Mouse (Mus musculus): Measurements from ENCODE around the gene Cct8. TPM values are rescaled to one million over a fixed set of nuclear protein-coding genes. Genes with fewer than 3 reads are reported as not detected.

Gene Cct8
- polyA plus RNA-seq (2012; rRNA removed) (61.7 and 108 TPM in 2 replicates), polyA plus RNA-seq (2014; fragmentation: Nextera tagmentation; extraction: Ambion mirVana) (248 and 259 TPM in 2 replicates)

- WGBS (ENCODE audit: insufficient replicate concordance), result under 1% methylated on average over 44 of the region's 48 CpGs
- ATAC-seq (ENCODE audit: insufficient read depth), result peak; percentile 93
Observed at GRCm38 (mm10) chr16:87495716-87496447, at the start of gene Cct8. Gene Cct8, minus strand, starts transcription at chr16:87495873.

GRCm38 (mm10) chr16:87528755-87529154 lies 33.1 kb upstream of the Cct8 start:
- Histone ChIP-seq H3K36me3 (replicated peaks; ENCODE audit: control insufficient read depth, insufficient read depth, low read depth) (no peaks in the 10 kb centered on the region), H3K4me2 (ENCODE audit: low read depth) (no peak overlapping the region), H3K9ac (replicated peaks) (no peak overlapping the region), H3K4me1 (replicated peaks; ENCODE audit: control insufficient read depth in 2 of 2, insufficient read depth in 2 of 2, low read length in 1 of 2) (no peaks in the 10 kb centered on the region; a peak in 1 of 4 replicates), H3K27me3 (ENCODE audit: control insufficient read depth, insufficient read depth, low read length) (no peaks in the 10 kb centered on the region), H3K9me3 (ENCODE audit: control insufficient read depth, low read length) (no peaks in the 10 kb centered on the region), H3K27ac (no peak overlapping the region), H3K4me3 (ENCODE audit: insufficient read depth in 1 of 2, low read depth in 2 of 2, low read length in 2 of 2) (no peak overlapping the region)
- WGBS (ENCODE audit: insufficient replicate concordance), result 55% methylated on average over 10 of the region's 10 CpGs
- DNase-seq (ENCODE audit: low read depth in 3 of 3, low spot score in 3 of 3) (no peak), ATAC-seq (ENCODE audit: insufficient read depth) (no peak)
- TF ChIP-seq EP300 (IDR thresholded peaks at IDR 0.05; ENCODE audit: low read depth) (no peak), CTCF (IDR thresholded peaks at IDR 0.05; ENCODE audit: low read depth) (no peak)

More at GRCm38 (mm10) chr16:87495716-87496447, at the start of gene Cct8:
- Histone ChIP-seq H3K27ac (peak within 1 kb of the TSS; percentile 69), H3K4me3 (ENCODE audit: insufficient read depth in 1 of 2, low read depth in 2 of 2, low read length in 2 of 2) (peak within 1 kb of the TSS; percentile 95 to 96), H3K27me3 (ENCODE audit: control insufficient read depth, insufficient read depth, low read length) (no peaks in the 10 kb centered on the region), H3K4me1 (replicated peaks; ENCODE audit: control insufficient read depth in 2 of 2, insufficient read depth in 2 of 2, low read length in 1 of 2) (peaks cover 6 to 26% of the 10 kb centered on the region in 2 experiments), H3K9ac (replicated peaks) (peak within 1 kb of the TSS; percentile 98), H3K4me2 (ENCODE audit: low read depth) (peak within 1 kb of the TSS; percentile 95), H3K9me3 (ENCODE audit: control insufficient read depth, low read length) (no peaks in the 10 kb centered on the region), H3K36me3 (replicated peaks; ENCODE audit: control insufficient read depth, insufficient read depth, low read depth) (peaks cover 24% of the 10 kb centered on the region)
- peak; percentile 94 to 97 (median 96) for DNase-seq (ENCODE audit: low read depth in 3 of 3, low spot score in 3 of 3)
- TF ChIP-seq CTCF (IDR thresholded peaks at IDR 0.05; ENCODE audit: low read depth) (no peak), EP300 (IDR thresholded peaks at IDR 0.05; ENCODE audit: low read depth) (peak; percentile 83)

GRCm38 (mm10) chr16:87527553-87528249 lies 32.0 kb upstream of the Cct8 start:
- Histone ChIP-seq H3K9me3 (ENCODE audit: control insufficient read depth, low read length) (no peaks in the 10 kb centered on the region), H3K36me3 (replicated peaks; ENCODE audit: control insufficient read depth, insufficient read depth, low read depth) (no peaks in the 10 kb centered on the region), H3K4me2 (ENCODE audit: low read depth) (no peak overlapping the region), H3K4me1 (replicated peaks; ENCODE audit: control insufficient read depth in 2 of 2, insufficient read depth in 2 of 2, low read length in 1 of 2) (no peaks in the 10 kb centered on the region; a peak in 1 of 4 replicates), H3K27ac (no peak overlapping the region), H3K4me3 (ENCODE audit: insufficient read depth in 1 of 2, low read depth in 2 of 2, low read length in 2 of 2) (no peak overlapping the region), H3K9ac (replicated peaks) (no peak overlapping the region), H3K27me3 (ENCODE audit: control insufficient read depth, insufficient read depth, low read length) (no peaks in the 10 kb centered on the region)
- WGBS (ENCODE audit: insufficient replicate concordance), result 57% methylated on average over 8 of the region's 8 CpGs
- DNase-seq (ENCODE audit: low read depth in 3 of 3, low spot score in 3 of 3) (no peak), ATAC-seq (ENCODE audit: insufficient read depth) (no peak)
- TF ChIP-seq CTCF (IDR thresholded peaks at IDR 0.05; ENCODE audit: low read depth) (no peak), EP300 (IDR thresholded peaks at IDR 0.05; ENCODE audit: low read depth) (no peak)

GRCm38 (mm10) chr16:87524228-87524627 lies 28.6 kb upstream of the Cct8 start:
- TF ChIP-seq CTCF (IDR thresholded peaks at IDR 0.05; ENCODE audit: low read depth) (no peak), EP300 (IDR thresholded peaks at IDR 0.05; ENCODE audit: low read depth) (no peak)
- H3K27ac ChIP-seq, result no peak overlapping the region
- H3K36me3 ChIP-seq (replicated peaks; ENCODE audit: control insufficient read depth, insufficient read depth, low read depth), result no peaks in the 10 kb centered on the region
- H3K4me1 ChIP-seq (replicated peaks; ENCODE audit: control insufficient read depth in 2 of 2, insufficient read depth in 2 of 2, low read length in 1 of 2), result no peaks in the 10 kb centered on the region; a peak in 1 of 4 replicates
- DNase-seq (ENCODE audit: low read depth in 3 of 3, low spot score in 3 of 3) (no peak), ATAC-seq (ENCODE audit: insufficient read depth) (peak; percentile 64; the same call in 1 of the 2 replicates)
- H3K27me3 ChIP-seq (ENCODE audit: control insufficient read depth, insufficient read depth, low read length), result no peaks in the 10 kb centered on the region
- no peak overlapping the region for H3K4me2 ChIP-seq (ENCODE audit: low read depth)
- H3K9me3 ChIP-seq (ENCODE audit: control insufficient read depth, low read length), result no peaks in the 10 kb centered on the region
- H3K4me3 ChIP-seq (ENCODE audit: insufficient read depth in 1 of 2, low read depth in 2 of 2, low read length in 2 of 2), result no peak overlapping the region
- H3K9ac ChIP-seq (replicated peaks), result no peak overlapping the region
- 62% methylated on average over 5 of the region's 5 CpGs for WGBS (ENCODE audit: insufficient replicate concordance)

GRCm38 (mm10) chr16:87512331-87512730 lies 16.7 kb upstream of the Cct8 start:
- no peak overlapping the region for H3K9ac ChIP-seq (replicated peaks)
- no peak overlapping the region for H3K4me2 ChIP-seq (ENCODE audit: low read depth)
- H3K27me3 ChIP-seq (ENCODE audit: control insufficient read depth, insufficient read depth, low read length), result no peaks in the 10 kb centered on the region
- H3K4me1 ChIP-seq (replicated peaks; ENCODE audit: control insufficient read depth in 2 of 2, insufficient read depth in 2 of 2, low read length in 1 of 2), result no peaks in the 10 kb centered on the region
- no peak overlapping the region for H3K4me3 ChIP-seq (ENCODE audit: insufficient read depth in 1 of 2, low read depth in 2 of 2, low read length in 2 of 2)
- H3K36me3 ChIP-seq (replicated peaks; ENCODE audit: control insufficient read depth, insufficient read depth, low read depth), result no peaks in the 10 kb centered on the region
- 82% methylated on average over 14 of the region's 14 CpGs for WGBS (ENCODE audit: insufficient replicate concordance)
- no peak for TF ChIP-seq CTCF (IDR thresholded peaks at IDR 0.05; ENCODE audit: low read depth)
- no peak for TF ChIP-seq EP300 (IDR thresholded peaks at IDR 0.05; ENCODE audit: low read depth)
- no peaks in the 10 kb centered on the region for H3K9me3 ChIP-seq (ENCODE audit: control insufficient read depth, low read length)
- DNase-seq (ENCODE audit: low read depth in 3 of 3, low spot score in 3 of 3), result no peak
- H3K27ac ChIP-seq, result no peak overlapping the region
- no peak for ATAC-seq (ENCODE audit: insufficient read depth)

Data from liver, embryonic 14.5 days (tissue).